Mouse (Mus musculus) cerebellum, adult 11 months (tissue): ENCODE data around the gene Mapk8ip3.

Experiments used
- DNase-seq: peaks from one replicate; pipeline ENCODE4 v3.0.0; 2022

Mapk8ip3 gene

DNA sequence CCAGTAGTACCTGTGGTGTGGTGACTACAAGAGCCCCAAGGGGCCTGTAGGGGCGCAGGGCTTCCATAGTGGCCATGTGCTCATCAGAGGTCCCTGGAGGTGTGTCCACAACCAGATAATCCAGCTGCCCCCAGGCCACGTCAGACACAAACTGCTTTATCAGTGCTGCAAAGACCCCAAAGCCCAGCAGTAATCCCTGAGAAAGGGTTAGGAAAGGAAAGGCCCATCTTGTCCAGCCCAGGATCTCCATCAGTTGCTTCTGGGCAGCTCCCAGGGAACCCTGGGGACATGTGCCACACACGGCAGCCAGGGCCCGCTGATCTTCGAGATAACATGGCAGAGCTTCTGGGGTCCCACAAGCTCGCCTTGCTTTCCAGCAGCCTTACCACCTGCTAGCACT is 52.4 kb downstream of the Mapk8ip3 start:
- DNase-seq, result no peak

DNA sequence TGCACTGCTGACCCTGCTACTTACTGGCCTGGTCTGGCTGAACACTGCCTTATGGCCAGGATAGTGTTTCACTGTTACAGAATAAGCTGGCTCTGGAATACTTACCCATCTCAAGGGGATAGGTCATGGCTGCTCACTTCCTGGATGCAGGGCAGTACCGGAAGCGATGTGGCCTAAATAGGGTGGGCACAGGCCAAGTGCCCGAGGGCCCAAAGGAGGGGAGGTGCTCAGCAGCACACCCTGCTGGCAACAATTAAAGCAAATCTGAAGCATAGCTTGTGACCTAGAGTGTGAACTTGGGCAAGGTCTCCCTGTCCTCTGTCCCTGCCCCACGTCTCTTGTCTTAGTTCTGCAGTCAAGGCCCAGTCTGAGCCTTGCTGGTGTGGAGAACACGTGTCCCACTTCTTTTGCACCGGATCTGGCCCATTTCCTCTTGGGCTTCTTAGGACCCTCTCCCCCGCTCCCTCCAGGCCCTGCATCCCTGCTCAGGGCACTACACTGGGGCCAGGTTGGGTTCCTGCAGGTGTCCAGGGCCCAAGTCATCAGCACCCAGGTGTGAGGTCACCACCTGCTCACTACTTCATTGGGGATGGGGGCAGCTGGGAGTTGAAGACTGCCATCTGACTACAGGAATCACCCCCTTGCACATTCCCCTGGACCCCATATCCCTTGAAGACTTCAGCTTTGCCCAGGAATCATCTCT is 54.9 kb downstream of the Mapk8ip3 start:
- no peak for DNase-seq

DNA sequence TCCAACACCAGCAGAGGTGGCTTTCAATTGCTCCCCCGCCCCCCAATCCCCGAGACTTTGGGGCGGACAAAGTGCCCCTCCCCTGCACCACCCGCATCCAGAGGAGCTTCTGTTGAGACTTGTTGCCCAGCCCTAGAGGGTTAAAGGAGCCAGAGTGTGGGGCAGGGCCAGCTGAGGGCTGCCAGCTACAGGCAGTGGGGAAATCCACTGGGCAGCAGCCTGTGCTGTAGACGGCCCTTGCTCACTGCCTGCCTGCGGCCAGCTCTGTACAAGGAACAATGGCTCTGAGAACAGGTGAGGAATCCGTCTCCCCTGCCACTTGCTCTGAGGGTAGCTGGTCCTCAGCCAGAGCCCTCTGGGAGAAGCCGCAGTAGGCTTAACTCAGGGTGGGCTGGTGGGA is 58.2 kb downstream of the Mapk8ip3 start:
- DNase-seq, result no peak

DNA sequence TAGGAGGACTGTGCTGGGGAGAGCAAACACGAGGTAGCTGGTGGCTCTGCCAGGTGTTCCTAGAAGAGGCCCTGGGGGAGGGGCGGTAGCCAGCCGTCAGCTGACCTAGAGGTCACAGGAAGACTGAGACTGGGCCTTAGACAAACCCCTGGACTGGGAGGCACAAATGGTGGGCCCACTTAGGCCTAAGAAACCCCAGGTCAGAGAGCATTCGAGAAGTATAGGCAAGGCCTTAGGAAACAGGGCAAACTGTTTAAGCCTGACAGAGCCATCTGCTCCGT is 58.7 kb downstream of the Mapk8ip3 start:
- DNase-seq, result no peak

DNA sequence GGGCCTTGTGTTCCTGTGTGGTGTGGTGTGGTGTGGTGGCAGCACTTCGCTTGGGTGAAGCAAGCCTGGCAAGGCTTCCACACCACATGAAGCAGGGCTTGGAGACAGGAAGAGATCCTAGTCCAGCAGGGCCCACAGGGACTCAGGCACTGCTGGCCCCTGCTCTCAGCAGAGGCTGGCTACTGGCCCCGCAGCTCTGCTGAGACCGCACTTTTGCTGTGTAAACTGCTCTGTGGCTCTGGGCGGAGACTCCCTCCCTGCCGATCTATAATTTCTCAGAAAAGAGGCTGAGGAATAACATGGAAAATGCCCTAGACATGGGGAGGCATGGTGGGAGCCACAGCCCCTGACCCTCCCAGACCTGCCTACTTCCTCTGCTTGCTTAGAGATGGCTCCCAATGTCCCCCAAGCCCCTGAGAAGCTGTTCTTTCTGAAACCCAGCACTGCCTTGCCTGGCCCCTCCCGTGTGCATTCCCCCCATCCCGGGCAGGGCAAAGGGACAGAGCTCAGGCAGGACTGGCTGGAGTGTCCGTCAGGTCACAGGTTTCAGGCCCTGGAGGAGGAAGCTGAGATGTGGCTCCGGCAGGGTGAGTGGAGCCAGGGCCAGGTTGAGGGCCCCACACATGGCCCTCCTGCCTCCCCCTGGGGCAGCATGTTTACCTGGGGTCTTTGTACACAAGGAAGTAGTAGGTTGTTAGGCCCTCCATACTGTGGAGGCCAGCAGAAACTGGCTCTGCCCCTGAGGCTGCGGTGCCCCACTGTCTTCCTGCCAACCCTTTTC is 59.3 kb downstream of the Mapk8ip3 start:
- no peak for DNase-seq

DNA sequence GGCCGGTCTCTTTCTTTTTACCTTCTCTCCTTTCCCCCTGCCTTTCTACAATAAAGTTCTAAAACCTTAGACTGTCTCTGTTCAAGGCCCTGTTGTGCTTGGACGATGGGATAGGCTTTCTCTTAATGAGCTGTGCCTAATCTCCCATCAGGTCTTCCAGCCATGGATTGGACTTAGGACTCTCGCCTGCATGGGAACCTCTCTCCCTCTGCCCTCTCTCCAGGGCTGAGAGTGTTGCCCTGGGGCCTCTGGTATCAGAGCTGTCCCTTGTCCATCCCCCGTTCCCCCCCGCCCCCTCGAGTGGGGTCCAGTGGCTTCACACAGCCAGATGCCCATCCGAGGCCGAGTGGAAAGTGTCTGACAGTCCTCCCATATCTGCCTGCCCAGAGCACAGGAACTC is 61.8 kb downstream of the Mapk8ip3 start:
- DNase-seq, result no peak

DNA sequence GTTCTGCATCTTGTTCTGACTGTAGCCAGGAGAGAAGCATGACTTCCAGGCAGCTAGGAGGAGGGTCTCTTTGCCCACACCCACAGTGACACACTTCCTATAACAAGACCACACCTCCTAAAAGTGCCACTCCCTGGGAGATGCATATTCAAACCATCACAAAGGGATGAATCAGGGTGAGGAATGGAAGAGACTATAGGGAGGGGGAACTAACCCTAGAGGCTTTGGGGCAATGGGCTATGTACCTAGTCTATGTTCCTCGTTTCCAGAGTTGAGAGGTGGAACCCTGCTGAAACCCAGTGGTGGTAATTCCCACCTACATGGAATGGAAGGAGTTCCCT is 62.4 kb downstream of the Mapk8ip3 start:
- DNase-seq, result no peak

DNA sequence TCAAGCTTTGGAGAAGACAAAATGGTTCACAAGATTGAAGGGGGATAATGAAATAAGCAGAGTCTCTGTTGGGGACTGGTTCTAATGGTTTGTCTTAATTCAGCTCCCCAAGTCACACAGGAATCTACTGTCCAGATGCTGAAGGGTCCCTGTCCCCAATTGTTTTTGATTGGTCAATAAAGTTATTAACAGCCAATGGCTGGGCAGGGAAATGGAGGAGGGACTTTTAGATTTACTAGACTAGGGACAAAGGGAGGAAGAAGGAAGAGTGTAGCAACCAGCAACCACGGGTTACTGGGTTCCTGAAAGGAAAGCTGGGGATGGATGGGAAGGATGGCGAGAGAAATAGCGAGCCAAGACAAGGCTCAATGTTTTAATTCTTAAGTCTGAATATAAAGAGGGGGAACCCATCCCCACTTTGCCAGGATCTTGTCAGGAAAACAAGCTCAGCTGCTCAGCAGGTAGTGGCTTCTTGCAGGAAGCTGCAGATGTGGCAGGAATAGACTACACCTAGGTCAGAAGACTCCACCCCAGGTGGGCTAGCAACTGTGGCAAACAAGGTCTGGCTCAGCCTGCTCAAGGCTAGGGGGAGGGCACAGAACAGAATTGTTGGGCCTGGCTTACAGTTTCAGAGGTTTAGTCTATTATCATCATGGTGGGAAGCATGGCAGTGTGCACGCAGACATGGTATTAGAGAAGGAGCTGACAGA is 62.9 kb downstream of the Mapk8ip3 start:
- DNase-seq, result no peak

DNA sequence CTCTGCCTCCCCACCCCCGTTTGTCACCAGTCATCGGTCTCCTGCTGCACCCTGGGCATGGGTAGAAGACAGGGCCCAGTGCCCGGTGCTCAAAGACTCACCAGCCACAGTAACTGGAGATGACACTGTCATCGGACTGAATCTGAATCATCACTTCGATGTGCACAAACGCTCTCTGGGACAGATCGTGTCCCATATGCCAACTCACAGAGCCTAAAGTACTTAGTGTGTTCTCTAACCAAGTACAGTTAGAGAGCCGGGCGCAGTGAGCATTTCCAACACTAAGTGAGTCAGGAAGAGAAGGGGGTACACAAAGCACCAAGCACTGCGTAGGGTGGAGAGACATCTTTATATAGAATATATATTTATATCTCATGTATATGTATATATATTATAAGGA is 68.9 kb downstream of the Mapk8ip3 start:
- DNase-seq, result no peak

DNA sequence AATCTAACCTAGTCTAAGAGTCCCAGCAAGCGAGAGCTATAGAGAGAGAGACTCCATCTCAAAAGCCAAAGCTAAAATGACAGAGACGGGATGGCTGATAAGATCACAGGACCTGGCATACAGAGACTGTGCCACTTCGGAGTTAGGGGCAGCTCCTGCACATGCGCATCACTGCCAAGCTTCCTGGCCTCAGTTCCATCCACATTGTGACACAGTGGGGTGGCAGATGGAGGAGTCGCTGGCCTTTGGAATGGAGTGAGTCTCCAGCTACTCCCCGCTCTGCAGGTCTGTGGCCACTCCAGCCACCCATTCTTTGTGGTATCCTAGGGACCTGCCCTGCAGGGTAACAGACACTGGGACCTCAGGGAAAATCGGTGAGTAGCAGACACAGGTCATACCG is 71.0 kb downstream of the Mapk8ip3 start, which contains the start of gene Igfals:
Igfals (plus strand) TSS at position 222 of the 400 bp plus-strand sequence.
- peak; percentile 84 for DNase-seq

DNA sequence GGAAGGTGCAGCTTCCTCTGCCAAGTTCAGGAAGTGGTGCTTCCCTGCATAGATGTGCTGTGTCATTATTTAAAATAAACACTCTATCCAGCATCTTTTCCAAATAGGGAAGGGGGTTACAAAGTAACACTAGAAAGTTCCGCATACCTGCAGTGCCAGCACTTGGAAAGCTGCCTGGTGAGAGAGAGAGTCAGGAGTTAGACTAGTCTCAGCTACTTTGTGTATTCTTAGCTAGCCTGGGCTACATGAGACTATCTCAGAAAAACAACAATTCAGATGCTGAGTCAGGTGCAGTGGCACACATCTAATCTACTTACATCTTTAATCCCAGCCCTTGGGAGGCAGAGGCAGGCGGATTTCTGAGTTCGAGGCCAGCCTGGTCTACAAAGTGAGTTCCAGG is 75.0 kb downstream of the Mapk8ip3 start:
- no peak for DNase-seq

DNA sequence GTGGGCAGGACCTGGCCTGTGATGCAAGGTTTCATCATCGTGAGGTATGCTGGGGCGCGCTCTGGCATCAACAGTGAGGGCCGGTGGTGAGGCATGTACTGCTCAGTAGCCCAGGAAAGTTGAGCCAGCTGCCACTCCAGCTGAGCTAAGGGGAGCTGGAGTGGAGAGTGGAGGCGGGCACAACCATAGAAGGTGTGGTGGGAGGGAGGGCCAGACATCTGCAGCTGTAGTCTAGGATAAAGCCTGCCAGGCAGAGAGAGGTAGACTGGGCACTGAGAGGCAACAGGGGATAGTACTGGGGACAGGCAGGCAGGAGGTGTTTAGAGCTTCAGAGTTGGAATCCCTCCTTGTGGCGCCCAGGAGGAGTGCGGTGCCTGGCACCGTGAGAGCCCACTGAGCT is 76.7 kb downstream of the Mapk8ip3 start:
- no peak for DNase-seq

DNA sequence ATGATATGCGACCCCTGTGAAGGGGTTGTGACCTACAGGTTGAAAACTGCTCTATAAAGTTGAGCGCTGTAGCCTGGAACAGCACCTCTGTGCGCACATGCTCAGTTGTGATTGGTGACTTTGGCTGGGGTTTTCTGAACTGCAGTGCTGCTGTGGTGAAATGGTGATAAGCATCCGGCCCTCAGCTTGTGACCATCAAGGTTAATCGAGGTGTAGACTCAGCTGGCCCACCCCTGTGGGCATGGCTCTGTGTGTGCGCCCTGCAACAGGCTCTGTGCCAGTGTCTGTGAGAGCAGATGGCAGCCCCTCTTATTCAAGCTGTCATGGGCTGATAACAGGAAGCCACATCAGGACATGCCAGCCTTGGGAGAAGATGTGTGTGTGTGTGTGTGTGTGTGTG is 77.8 kb downstream of the Mapk8ip3 start:
- DNase-seq, result no peak

DNA sequence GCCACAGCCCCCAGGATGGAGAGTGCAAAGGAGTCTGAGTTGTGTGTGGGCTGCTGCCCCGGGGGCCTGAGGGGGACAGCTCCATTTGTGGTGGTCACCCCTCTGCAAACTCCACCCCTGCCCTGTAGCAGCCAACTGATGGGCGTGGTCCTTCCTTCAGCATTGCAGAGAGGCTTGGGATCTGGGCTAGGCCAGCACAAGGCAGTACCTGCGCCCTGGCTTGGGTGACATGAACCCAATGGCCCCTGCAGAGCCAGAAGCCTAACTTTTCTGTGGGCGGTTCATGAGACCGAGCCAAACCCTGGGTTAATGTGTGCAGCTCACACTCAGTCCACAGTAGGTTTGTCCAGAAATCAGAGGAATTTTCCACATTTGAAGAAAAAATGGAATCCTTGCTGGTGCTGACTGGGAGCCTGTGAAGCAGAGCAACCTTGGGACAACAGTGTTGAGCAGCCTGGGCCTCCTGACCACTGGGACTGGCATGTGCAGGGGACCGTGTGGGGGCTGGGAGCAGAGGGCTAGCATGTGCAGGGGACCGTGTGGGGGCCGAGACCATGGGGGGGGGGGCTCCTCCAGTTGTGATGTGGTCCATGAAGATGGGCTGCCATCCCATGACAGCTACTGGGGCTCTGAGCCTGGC is 78.8 kb downstream of the Mapk8ip3 start:
- DNase-seq, result no peak

DNA sequence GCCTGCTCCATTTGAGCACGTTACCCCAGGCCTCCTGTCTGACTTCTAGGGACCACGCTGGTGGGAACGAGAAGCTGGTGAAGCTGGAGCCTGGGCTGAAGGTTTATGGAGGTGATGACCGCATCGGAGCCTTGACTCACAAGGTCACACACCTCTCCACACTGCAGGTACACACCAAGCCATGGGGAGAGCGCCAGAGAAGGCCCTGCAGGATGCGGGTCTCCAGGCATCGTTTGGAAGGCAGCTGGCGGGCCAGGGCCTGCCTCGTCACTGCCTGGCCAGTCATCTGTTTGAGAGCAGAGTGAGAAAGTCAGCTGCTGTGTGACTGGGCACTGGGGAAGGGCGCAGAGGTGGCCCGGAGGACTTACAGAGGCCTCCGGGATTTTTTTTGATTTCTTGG is 80.2 kb downstream of the Mapk8ip3 start:
- DNase-seq, result no peak

DNA sequence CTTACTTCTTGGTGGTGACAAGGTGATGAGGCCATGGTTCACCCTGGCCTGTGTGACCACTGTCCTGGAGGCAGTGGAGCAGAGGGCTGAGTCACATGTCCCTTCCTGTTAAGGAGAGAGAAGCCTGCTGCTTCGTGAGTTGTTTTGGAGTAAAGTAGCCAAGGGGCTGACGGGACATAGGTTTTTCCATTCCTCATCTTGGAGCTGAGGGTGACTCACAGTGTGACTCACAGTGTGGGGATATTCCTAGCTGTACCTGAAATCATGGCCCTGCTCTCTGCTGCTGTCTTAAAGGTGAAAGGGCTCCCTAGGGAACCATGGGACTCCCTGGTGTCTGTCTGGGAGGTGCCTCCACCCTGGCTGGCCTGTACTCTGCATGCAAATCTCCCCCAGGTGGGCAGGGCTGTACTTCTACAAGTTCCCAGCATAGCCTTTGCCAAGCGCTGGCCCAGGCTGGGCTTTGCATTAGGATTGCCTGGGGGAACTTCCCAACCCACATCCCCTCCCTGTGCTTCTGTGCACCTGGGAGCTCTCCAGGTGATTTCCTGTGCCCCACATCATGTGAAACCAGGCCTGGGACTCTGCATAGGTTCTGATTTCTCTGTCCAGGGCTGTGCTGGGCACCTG is 80.8 kb downstream of the Mapk8ip3 start:
- DNase-seq, result no peak

DNA sequence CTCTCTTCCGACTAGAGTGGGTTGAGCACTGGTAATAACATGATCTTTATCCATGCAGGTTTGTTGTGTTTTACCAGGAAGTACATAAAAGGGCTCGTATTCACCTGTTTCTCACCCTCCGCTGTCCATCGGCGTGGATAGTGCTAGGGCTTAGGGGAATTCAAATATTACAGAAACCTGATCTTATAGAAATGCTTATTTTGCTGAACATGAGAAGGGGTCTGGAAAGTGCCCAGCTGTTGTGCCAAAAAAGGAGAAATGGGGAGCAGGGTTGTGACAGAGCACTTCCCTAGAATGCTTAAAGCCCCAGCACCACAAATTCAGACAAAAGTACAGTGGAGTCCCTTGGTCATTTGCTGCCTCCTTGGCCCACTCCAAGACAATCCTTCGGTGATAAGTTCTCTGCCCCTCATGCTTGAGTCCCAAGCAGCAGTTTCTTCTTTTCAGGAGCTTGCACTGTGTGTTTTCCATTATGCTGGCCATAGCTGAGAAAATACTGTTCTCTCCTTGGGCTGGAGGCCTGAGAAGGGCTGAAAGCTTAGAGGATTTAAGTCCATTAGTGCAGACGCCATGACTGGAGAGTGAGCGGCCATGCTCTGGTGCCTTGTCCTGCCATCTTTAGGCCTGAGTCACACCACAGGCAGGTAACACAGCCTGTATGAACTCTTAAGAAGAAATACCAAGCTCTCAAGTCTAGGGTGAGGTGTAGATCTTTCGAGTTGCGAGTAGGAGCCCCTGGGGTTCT is 85.2 kb downstream of the Mapk8ip3 start:
- DNase-seq, result no peak

DNA sequence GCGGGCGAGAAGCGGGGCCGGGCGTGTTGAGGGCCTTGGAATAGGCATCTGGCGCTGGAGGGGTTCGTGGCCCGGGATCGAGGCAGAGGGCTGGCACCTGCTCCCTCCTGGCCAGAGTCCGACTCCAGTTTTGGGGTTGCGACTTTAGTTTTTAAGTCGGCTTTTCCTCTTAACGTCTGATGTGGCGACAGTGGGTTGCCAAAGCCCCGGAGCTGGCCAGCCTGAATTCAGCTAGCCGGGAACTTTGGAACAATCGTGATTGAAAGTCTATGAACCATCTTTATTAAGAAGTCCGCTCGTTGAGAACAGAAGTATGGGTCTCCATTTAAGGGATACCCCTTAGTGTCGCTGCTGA is 86.0 kb downstream of the Mapk8ip3 start:
- no peak for DNase-seq

DNA sequence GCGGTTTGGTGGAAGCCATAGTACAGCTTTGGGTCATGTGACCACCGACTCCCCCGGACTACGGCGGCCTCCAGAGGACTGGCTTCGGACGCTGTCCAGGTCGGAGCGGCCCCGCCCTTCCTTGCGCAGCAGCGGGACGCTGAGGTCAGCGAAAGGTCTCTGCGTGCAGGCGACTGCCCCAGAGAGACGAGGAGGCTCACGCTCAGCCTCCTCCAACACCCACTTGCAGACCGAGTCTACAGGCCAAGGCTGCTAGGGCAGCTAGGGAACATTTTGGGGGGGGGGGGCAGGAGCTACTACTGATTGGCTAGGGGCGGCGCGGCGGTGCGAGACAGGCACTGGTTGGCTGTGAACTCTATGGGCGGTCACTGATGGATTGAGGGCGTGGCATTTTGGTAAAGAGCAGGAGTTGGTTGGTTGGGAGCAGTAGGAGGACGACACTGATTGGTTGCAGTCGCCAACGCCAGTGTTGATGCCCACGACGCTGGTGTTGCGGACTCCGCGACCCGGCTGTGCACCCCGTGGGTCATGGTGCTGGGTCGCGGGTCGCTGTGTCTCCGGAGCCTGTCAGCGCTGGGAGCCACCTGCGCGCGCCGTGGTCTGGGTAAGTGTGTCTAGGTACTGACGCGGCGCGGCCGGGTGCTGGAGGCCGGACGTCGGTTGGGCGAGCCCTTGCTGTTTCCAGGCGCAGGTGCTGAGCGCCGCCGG is 86.6 kb downstream of the Mapk8ip3 start, which contains the start of gene Fahd1:
Fahd1 (minus strand) TSS at position 300 of the 708 bp plus-strand sequence.
- DNase-seq, result peak; percentile 94

DNA sequence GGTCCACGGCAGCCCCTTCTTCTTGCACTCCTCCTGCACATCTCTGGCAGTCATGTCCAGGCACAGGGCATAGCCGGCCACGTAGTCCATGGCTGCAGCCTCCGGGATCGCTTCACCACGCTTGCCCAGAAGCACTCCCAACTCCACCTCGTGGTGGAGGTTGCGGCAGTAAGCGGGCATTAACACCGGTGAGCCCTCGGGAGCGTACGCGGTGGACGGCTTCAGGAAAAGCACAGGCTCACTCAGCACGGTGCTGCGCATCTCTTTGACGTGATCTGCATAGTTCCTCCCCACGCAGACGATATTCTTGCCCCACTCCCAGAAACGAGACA is 87.1 kb downstream of the Mapk8ip3 start:
- no peak for DNase-seq

DNA sequence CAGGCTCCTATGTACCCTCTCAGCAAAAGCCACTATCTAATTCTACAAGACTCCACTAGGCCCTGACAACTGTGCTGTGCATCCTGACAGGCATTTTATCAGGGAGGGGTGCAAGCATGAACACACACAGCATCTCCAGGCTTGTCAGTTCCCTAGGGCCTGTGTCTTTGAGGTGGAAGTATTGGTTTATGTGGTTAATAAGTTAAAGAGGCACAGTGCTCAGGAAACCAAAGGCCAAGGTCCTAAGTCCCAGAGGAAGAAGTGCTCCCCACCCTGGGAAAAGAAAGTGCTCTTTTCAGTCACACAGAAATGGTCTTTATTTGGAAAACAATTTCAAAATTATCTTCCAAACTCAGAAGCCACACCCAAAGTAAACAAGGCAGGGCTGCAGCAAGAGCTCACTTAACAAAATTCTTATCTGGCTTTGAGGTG is 88.2 kb downstream of the Mapk8ip3 start:
- no peak for DNase-seq

DNA sequence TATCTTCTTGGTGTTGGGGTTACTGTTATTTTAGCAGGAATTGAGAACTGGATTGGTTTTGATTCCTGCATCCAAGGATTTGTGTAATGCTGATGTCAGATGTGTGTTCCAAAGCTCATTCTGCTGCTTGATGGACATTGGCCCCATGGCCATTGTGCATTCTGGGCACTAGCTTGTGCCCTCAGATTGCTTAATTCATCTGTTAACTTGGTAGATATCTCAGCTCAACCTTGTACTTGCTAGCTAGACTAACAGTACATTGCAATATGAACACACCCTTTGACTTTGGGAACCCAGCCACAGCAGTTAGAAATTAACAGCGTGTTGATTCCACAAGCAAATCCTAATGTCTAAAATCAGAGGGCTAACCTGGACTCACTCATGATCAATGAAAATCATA is 89.4 kb downstream of the Mapk8ip3 start:
- no peak for DNase-seq
